Mouse (Mus musculus) neural tube, embryonic 12.5 days (tissue): ENCODE measurements around the gene Ush1g. TPM values are rescaled to one million over a fixed set of nuclear protein-coding genes. Genes with fewer than 3 reads are reported as not detected.

Experiments used
- ATAC-seq: fragments of 200-750 bp; cut with Nextera tagmentation; 2 replicates; pipeline ENCODE4 v1.8.0; 2017; ENCODE audit warnings: low read depth, mild to moderate bottlenecking, moderate TSS enrichment, moderate library complexity; ENCODE audit not compliant: low FRiP score
- H3K27ac ChIP-seq: fragments of 300-500 bp; sonication (generic); 2 replicates; pipeline ENCODE4 v1.5.1; 2016
- H3K27me3 ChIP-seq: fragments of 300-500 bp; sonication (generic); replicated peaks from 2 replicates; pipeline ENCODE4 v1.6.1; 2016; ENCODE audit warnings: mild to moderate bottlenecking
- H3K36me3 ChIP-seq: fragments of 300-500 bp; sonication (generic); 2 replicates; pipeline ENCODE4 v1.6.1; 2016; ENCODE audit warnings: mild to moderate bottlenecking
- H3K4me1 ChIP-seq: fragments of 300-500 bp; sonication (generic); 2 replicates; pipeline ENCODE4 v1.6.1; 2016
- H3K4me2 ChIP-seq: fragments of 300-500 bp; sonication (generic); replicated peaks from 2 replicates; pipeline ENCODE4 v1.6.1; 2016; ENCODE audit warnings: mild to moderate bottlenecking
- H3K4me3 ChIP-seq: fragments of 300-500 bp; sonication (generic); 2 replicates; pipeline ENCODE4 v1.5.1; 2016
- H3K9ac ChIP-seq: fragments of 300-500 bp; sonication (generic); 2 replicates; pipeline ENCODE4 v1.6.1; 2016; ENCODE audit warnings: mild to moderate bottlenecking
- H3K9me3 ChIP-seq: fragments of 300-500 bp; sonication (generic); 2 replicates; pipeline ENCODE4 v1.6.1; 2016; ENCODE audit warnings: mild to moderate bottlenecking
- WGBS: fragments of 180-500 bp; shearing (Covaris S2); methylation state at CpG from one replicate; pipeline ENCODE4 v1.1.7; 2016; 5-methylcytosine and 5-hydroxymethylcytosine counted together
- polyA plus RNA-seq: library from polyadenylated mRNA; unstranded; fragments of >200 nt; fragmentation: Nextera tagmentation; extraction: Ambion mirVana; gene quantifications from 2 replicates; pipeline ENCODE4 v1.2.1, GENCODE M21; 2016

Ush1g gene
- polyA plus RNA-seq, 1 experiment from 2014 or later: 0.28 TPM

GRCm38 (mm10) chr11:115297214-115297826, 24.5 kb downstream of the Ush1g start, which contains the start of gene Fads6:
Fads6 (minus strand) TSS chr11:115297663.
- no peak within 1 kb of the TSS for H3K27ac ChIP-seq
- ATAC-seq: peak; percentile 72

DNA sequence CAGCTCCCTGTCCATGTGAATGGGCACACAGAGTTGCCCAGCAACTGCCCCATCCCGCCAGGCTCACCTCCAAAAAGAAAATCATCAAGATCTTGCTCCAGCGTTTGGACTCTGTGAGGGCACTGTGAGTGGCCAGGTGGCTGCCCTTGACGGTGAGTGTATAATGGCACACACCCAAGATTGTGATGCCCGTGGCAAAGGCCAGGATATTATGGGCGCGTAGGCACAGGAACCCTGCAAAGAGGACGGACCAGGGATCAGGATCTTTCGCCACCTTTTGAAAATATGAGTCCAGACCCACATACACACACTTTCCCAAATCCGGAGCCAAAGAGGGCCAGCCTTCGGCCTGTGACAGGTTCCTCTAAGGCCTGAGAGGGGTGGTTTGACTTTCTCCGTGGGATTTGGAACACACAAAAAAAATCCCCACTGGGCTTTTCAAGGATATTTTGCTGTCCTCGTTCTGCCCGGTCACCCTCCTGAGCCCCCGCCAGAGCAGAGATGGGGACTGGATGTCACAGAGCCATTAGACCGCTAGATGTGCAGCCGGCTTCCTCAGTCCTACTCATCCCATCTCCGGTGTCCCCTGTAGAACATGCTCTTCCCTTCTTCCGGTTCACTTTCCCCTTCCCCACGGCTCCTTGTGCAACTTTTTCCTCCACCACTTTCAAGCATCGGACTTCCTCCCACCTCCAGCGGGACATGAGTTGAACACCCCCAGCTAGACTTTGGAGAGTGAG, 25.2 kb downstream of the Ush1g start:
- WGBS: 58% methylated on average over 21 of the region's 21 CpGs
- Histone ChIP-seq H3K9me3 (no peaks in the 10 kb centered on the region), H3K4me3 (peak overlapping the region; percentile 41), H3K27me3 (peaks cover 26% of the 10 kb centered on the region), H3K4me2 (peak overlapping the region; percentile 82), H3K4me1 (peaks cover 7% of the 10 kb centered on the region), H3K36me3 (no peaks in the 10 kb centered on the region), H3K27ac (no peak overlapping the region), H3K9ac (peak overlapping the region; percentile 59; the same call in 1 of the 2 replicates)
- no peak for ATAC-seq

More at GRCm38 (mm10) chr11:115297214-115297826, 24.5 kb downstream of the Ush1g start, which contains the start of gene Fads6:
- Histone ChIP-seq H3K9me3 (no peaks in the 10 kb centered on the region), H3K4me3 (peak within 1 kb of the TSS; percentile 41), H3K4me2 (peak within 1 kb of the TSS; percentile 82), H3K9ac (peak within 1 kb of the TSS; percentile 59), H3K36me3 (no peaks in the 10 kb centered on the region), H3K4me1 (peaks cover 7% of the 10 kb centered on the region), H3K27me3 (peaks cover 26% of the 10 kb centered on the region)
- under 1% methylated on average over 44 of the region's 44 CpGs for WGBS

- no peak overlapping the region for H3K4me3 ChIP-seq
- 91% methylated on average over 11 of the region's 11 CpGs for WGBS
- ATAC-seq: no peak
- H3K4me1 ChIP-seq: peaks cover 7% of the 10 kb centered on the region
- H3K36me3 ChIP-seq: no peaks in the 10 kb centered on the region
- H3K27me3 ChIP-seq: peaks cover 26% of the 10 kb centered on the region
- H3K27ac ChIP-seq: no peak overlapping the region
- no peaks in the 10 kb centered on the region for H3K9me3 ChIP-seq
- no peak overlapping the region for H3K9ac ChIP-seq
- no peak overlapping the region for H3K4me2 ChIP-seq
Observed at GRCm38 (mm10) chr11:115295939-115296338, 25.9 kb downstream of the Ush1g start.

DNA sequence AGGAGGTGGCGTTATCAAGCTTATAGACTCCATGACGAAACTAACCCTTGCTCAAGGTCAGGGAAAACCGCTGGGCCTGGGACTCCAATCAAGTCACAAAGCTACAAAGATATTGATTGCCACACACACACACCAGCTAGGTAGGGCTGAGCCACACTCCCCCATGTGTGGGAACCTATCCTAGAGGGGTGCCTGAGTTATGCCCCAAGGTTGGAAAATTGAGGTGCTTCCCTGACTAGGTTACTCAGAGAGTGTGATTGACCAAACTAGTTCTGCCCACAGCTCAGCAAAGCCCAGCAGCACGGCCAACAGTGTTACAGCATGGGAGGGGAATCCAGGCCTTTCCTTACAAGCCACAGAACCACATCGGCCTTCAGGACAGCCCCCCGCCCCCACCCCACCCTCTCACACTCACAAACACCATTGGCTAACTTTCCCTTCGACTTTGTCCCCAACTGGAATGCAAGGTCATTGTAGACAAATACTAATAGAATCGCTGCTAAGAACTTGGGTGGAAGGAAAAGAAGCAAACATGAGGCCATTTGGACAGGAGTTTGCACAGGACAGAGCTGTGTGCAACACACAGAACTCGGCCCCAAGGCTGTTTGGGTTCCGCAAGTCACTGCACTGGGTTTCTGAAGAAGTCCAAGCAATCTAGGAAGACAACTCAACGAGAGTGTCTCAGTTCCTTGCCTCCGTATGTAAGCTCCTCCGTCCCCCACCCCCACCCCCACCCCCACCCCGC, 29.0 kb downstream of the Ush1g start:
- H3K27ac ChIP-seq: no peak overlapping the region
- 79% methylated on average over 14 of the region's 14 CpGs for WGBS

DNA sequence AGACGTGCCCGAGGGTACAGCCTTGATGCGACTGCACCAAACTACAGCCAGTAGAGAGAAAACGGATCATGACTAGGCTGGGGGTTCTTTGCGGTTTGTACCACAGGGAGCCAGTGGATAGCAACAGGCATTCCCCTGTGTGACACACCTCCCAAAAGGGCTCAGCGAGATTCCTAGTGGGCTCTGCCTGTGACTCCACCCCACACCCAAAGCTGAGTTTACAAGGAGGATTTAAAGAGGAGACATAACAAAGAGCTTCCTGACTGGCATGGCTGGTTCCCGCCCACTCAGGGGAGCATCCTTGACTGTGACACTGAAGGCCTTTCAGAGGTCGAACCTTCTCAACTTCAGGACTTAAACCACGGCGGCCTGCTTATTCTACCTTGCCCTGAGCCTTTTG, 30.3 kb downstream of the Ush1g start:
- Histone ChIP-seq H3K4me2 (no peak overlapping the region), H3K27me3 (peaks cover 4% of the 10 kb centered on the region), H3K9ac (no peak overlapping the region), H3K4me3 (no peak overlapping the region), H3K36me3 (no peaks in the 10 kb centered on the region), H3K9me3 (no peaks in the 10 kb centered on the region), H3K4me1 (0 out of 2 replicates have a peak, but pooled peaks cover 1% of the 10 kb centered on the region), H3K27ac (no peak overlapping the region)
- WGBS: 79% methylated on average over 10 of the region's 10 CpGs
- ATAC-seq: no peak

More for the DNA sequence above, 29.0 kb downstream of the Ush1g start:
- peaks cover 17% of the 10 kb centered on the region for H3K27me3 ChIP-seq
- H3K4me3 ChIP-seq: no peak overlapping the region
- H3K4me1 ChIP-seq: peaks cover 7% of the 10 kb centered on the region
- H3K36me3 ChIP-seq: no peaks in the 10 kb centered on the region
- H3K4me2 ChIP-seq: no peak overlapping the region
- no peak for ATAC-seq
- no peaks in the 10 kb centered on the region for H3K9me3 ChIP-seq
- no peak overlapping the region for H3K9ac ChIP-seq

DNA sequence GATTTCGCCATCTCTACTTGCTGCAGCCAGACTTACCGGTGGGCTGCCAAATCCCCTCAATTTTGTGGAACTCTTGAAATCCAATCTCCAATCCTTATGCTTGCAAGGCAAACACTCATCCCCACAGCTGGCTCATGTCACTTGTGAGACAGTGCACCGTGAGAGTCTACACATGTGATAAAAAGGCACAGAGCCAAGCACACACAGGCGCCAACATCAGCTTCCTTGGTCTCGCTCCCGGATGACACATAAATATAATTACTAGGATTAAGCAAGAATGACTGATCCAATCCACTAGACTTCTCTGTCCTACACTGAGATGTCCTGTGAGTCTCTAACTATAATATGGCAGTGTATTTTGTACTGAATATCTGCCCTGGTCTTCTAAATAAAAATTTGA, 30.9 kb downstream of the Ush1g start:
- H3K4me2 ChIP-seq: no peak overlapping the region
- no peak for ATAC-seq
- H3K4me1 ChIP-seq: 0 out of 2 replicates have a peak, but pooled peaks cover 4% of the 10 kb centered on the region
- H3K36me3 ChIP-seq: no peaks in the 10 kb centered on the region
- WGBS: 88% methylated on average over 6 of the region's 6 CpGs
- H3K9me3 ChIP-seq: no peaks in the 10 kb centered on the region
- no peak overlapping the region for H3K4me3 ChIP-seq
- no peak overlapping the region for H3K27ac ChIP-seq
- H3K27me3 ChIP-seq: no peaks in the 10 kb centered on the region; the same call in 1 of the 2 replicates
- no peak overlapping the region for H3K9ac ChIP-seq

DNA sequence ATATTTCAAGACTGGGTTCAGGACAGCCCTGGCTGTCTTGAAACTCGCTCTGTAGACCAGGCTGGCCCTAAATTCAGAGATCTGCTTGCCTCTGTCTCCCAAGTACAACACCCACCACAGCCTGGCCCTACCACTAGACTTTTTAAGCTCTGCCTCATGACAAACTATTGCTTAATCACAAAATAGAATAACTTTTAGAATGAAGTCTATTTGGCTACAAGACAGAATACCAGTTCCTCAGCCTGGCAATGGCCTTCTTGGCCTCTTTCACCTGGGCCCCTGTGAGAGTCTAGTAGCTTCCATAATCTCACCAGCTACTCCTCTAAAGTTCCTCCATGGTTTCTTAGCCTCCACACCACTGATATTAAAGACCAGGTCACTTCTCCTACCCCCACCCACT, 31.5 kb downstream of the Ush1g start:
- H3K27me3 ChIP-seq: no peaks in the 10 kb centered on the region
- H3K4me1 ChIP-seq: 0 out of 2 replicates have a peak, but pooled peaks cover 4% of the 10 kb centered on the region
- no peaks in the 10 kb centered on the region for H3K9me3 ChIP-seq
- H3K36me3 ChIP-seq: no peaks in the 10 kb centered on the region
- H3K4me3 ChIP-seq: no peak overlapping the region
- H3K4me2 ChIP-seq: no peak overlapping the region
- H3K27ac ChIP-seq: no peak overlapping the region
- ATAC-seq: no peak
- 81% methylated on average over 1 of the region's 1 CpGs for WGBS
- H3K9ac ChIP-seq: no peak overlapping the region

DNA sequence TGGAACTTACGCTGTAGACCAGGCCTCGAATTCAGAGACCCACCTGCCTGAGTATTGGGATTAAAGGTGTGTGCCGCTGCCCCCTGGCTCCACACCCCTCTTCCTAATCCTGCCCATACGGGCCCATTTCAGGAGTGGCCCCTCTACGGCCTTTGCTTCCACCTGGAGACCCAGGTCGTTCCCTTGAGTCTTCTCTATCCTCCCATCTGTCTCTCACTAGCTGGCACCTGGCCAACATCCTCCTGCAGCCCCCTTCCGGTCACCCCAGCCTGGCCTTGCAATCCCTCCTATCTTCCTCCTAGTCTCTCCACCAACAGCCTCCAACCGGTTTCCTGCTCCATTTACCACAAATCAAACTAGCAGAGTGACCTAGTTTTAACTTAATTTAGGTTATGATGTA, 32.0 kb downstream of the Ush1g start:
- Histone ChIP-seq H3K27ac (no peak overlapping the region), H3K4me1 (0 out of 2 replicates have a peak, but pooled peaks cover 4% of the 10 kb centered on the region), H3K9ac (no peak overlapping the region), H3K4me2 (no peak overlapping the region), H3K4me3 (no peak overlapping the region), H3K9me3 (no peaks in the 10 kb centered on the region), H3K27me3 (no peaks in the 10 kb centered on the region), H3K36me3 (no peaks in the 10 kb centered on the region)
- no peak for ATAC-seq
- 84% methylated on average over 8 of the region's 8 CpGs for WGBS

DNA sequence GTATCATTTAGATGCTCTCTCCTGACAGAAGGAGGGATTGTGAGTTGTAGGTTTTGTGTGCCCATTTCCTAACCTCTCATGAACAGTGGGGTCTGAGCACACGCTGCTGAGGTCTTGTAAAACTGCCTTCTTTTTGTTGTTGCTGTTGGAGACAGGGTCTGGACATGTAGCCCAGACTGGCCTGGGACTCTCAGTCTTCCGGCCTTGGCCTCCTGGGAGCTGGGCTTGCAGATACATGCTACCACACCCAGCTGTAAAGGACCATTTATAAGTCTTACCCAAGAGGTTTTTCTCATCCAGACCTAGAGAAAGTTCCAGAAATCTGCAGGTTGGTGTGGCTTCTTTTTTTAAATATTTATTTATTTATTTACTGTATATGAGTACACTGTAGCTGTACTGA, 33.5 kb downstream of the Ush1g start:
- no peak overlapping the region for H3K4me2 ChIP-seq
- ATAC-seq: no peak
- H3K4me3 ChIP-seq: no peak overlapping the region
- H3K36me3 ChIP-seq: no peaks in the 10 kb centered on the region
- 89% methylated on average over 2 of the region's 2 CpGs for WGBS
- H3K27me3 ChIP-seq: no peaks in the 10 kb centered on the region
- 0 out of 2 replicates have a peak, but pooled peaks cover 4% of the 10 kb centered on the region for H3K4me1 ChIP-seq
- no peak overlapping the region for H3K9ac ChIP-seq
- H3K9me3 ChIP-seq: no peaks in the 10 kb centered on the region
- H3K27ac ChIP-seq: no peak overlapping the region

DNA sequence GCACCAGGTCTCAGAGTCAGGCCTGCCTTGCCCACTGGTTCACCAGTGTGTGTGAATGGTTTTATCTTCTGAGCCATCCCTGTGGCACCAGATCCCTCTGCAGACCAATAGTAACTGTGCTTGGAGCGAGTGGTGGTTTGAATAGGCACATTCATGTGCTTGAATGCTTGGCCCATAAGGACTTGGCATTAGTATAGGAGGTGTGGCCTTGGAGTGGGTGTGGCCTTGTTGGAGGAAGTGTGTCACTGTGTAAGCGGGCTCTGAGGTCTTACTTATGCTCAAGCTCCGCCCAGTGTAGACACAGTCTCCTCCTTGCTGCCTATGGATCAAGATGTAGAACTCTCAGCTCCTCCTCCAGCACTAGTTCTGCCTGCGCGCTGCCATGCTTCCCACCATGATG, 34.5 kb downstream of the Ush1g start:
- Histone ChIP-seq H3K36me3 (no peaks in the 10 kb centered on the region), H3K27me3 (no peaks in the 10 kb centered on the region), H3K9ac (no peak overlapping the region), H3K4me1 (0 out of 2 replicates have a peak, but pooled peaks cover 4% of the 10 kb centered on the region), H3K9me3 (no peaks in the 10 kb centered on the region), H3K27ac (no peak overlapping the region), H3K4me3 (no peak overlapping the region), H3K4me2 (no peak overlapping the region)
- WGBS: 88% methylated on average over 5 of the region's 5 CpGs
- no peak for ATAC-seq

DNA sequence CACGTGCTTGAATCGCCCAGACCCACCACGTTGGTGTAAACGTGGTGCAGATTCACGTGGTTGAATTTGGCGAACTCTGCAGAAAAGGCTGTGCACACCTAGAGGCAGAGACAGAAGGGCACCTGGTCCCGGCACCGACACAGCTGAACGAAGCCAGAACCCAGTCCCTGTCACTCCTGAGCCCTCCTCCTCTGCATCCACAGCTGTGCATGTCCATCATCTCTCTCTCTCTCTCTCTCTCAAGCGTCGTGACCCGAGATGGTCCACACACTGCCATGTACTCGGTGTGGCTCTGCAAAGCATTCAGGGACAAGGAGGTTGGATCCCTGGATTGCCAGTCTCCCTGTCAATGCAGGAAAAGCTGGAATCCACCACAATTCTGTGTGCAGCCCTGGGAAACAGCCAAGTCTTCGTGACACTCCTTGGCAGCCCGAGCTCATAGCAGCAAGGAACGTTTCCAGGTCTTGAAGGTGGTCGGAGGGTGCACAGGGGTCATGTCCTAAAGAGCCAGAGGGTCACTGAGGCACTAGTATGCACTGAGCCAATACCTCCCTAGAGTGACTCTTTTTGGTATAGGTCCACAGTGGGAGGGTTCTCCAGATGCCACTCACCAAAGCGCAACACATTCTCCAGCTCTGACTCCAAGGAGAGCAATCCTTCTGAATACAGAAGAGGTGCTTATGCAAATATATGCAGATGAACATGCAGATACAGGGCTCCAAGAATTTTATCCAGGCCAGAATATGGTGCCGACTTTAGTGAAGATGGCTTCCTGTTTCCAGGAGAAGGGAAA, 35.4 kb downstream of the Ush1g start:
- Histone ChIP-seq H3K4me3 (no peak overlapping the region), H3K9me3 (no peaks in the 10 kb centered on the region), H3K27me3 (no peaks in the 10 kb centered on the region), H3K4me2 (no peak overlapping the region), H3K9ac (no peak overlapping the region), H3K4me1 (0 out of 2 replicates have a peak, but pooled peaks cover 4% of the 10 kb centered on the region), H3K36me3 (no peaks in the 10 kb centered on the region), H3K27ac (no peak overlapping the region)
- ATAC-seq: no peak
- WGBS: 81% methylated on average over 19 of the region's 19 CpGs
